Mouse (Mus musculus) liver, postnatal 0 days (tissue): ENCODE measurements at regions not wholly inside any gene's neighbourhood (a gene's known extent, or its start where the extent isn't known, plus 50 kb on each side); places are given as distances from the start of the nearest gene placed in this dataset.

Source experiments
- CTCF ChIP-seq: sonication (generic); IDR thresholded peaks from 2 replicates; pipeline ENCODE4 v1.5.1; 2016; ENCODE audit warnings: antibody characterized with exemption, low read depth
- EP300 ChIP-seq: IDR thresholded peaks from 2 replicates; pipeline ENCODE4 v1.6.1; 2016; ENCODE audit warnings: antibody characterized with exemption, low read depth, mild to moderate bottlenecking

DNA sequence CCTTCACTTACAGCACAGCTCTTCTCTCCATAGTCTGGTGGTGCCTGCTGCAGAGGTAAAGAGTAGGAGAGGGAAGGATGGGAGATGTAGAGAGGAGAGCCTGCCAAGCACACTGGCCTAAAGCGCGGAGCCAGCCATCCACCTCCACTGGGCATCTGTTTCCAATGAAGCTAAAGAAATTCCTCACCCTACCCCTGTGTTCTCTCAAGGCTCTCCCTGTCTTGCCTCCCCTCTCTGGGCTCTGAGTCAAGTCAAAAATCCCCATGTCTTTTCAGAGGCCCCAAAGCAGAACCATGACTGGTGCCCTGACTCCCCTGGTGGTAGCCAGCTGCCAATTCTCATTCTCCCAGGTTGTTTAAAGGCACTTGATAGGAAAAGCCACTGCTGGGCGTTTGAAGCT lies 612.7 kb upstream of the Cdh11 start:
- no peak for TF ChIP-seq CTCF
- no peak for TF ChIP-seq EP300
